Mouse (Mus musculus) neural tube, embryonic 14.5 days (tissue): ENCODE measurements around the gene Txlna. TPM values are rescaled to one million over a fixed set of nuclear protein-coding genes. Genes with fewer than 3 reads are reported as not detected.

Experiments used
- ATAC-seq: fragments of 200-750 bp; cut with Nextera tagmentation; 2 replicates; pipeline ENCODE4 v1.8.0; 2017; ENCODE audit warnings: low read depth, mild to moderate bottlenecking, moderate TSS enrichment, moderate library complexity
- H3K27ac ChIP-seq: fragments of 300-500 bp; sonication (generic); 2 replicates; pipeline ENCODE4 v1.5.1; 2014; ENCODE audit warnings: low read depth, mild to moderate bottlenecking, control low read depth, low read length, moderate library complexity, mixed read lengths
- H3K27me3 ChIP-seq: fragments of 300-500 bp; sonication (generic); 2 replicates; pipeline ENCODE4 v1.6.1; 2014; ENCODE audit warnings: low read length; ENCODE audit not compliant: control insufficient read depth, insufficient read depth
- H3K36me3 ChIP-seq: fragments of 300-500 bp; sonication (generic); 2 replicates; pipeline ENCODE4 v1.6.1; 2014; ENCODE audit warnings: low read length, mixed read lengths; ENCODE audit not compliant: control insufficient read depth, insufficient read depth
- H3K4me1 ChIP-seq: fragments of 300-500 bp; sonication (generic); 2 replicates; pipeline ENCODE4 v1.6.1; 2014; ENCODE audit warnings: low read length; ENCODE audit not compliant: control insufficient read depth, insufficient read depth
- H3K4me2 ChIP-seq: fragments of 300-500 bp; sonication (generic); 2 replicates; pipeline ENCODE4 v1.6.1; 2014; ENCODE audit warnings: mild to moderate bottlenecking, low read depth, low read length, control low read depth
- H3K4me3 ChIP-seq: fragments of 300-500 bp; sonication (generic); 2 replicates; pipeline ENCODE4 v1.5.1; 2014; ENCODE audit warnings: low read depth, low read length, control low read depth, mixed read lengths
- H3K9ac ChIP-seq: fragments of 300-500 bp; sonication (generic); replicated peaks from 2 replicates; pipeline ENCODE4 v1.6.1; 2014; ENCODE audit warnings: low read depth, mild to moderate bottlenecking, control low read depth, low read length, mixed read lengths
- H3K9me3 ChIP-seq: fragments of 300-500 bp; sonication (generic); 2 replicates; pipeline ENCODE4 v1.6.1; 2016; ENCODE audit warnings: low read length; ENCODE audit not compliant: control insufficient read depth
- WGBS: fragments of 180-500 bp; shearing (Covaris S2); extraction: QIAGEN DNeasy Blood & Tissue Kit; methylation state at CpG from one replicate; pipeline ENCODE4 v1.1.7; 2014; 5-methylcytosine and 5-hydroxymethylcytosine counted together
- polyA plus RNA-seq: library from polyadenylated mRNA; unstranded; fragments of >200 nt; fragmentation: Nextera tagmentation; extraction: Ambion mirVana; gene quantifications from 2 replicates; pipeline ENCODE4 v1.2.1, GENCODE M21; 2014

Gene Txlna
- polyA plus RNA-seq, 1 experiment from 2014 or later = 40.1 TPM

- peaks cover 8% of the 10 kb centered on the region; the same call in 1 of the 2 replicates for H3K4me1 ChIP-seq
- H3K4me3 ChIP-seq = no peak within 1 kb of the TSS
- H3K36me3 ChIP-seq = 0 out of 2 replicates have a peak, but pooled peaks cover 3% of the 10 kb centered on the region
- H3K9ac ChIP-seq = no peak within 1 kb of the TSS
- no peak for ATAC-seq
- no peaks in the 10 kb centered on the region for H3K9me3 ChIP-seq
- H3K4me2 ChIP-seq = no peak within 1 kb of the TSS
- 80% methylated on average over 6 of the region's 6 CpGs for WGBS
- H3K27me3 ChIP-seq = no peaks in the 10 kb centered on the region
- H3K27ac ChIP-seq = no peak within 1 kb of the TSS
These were observed 26.8 kb downstream of the Txlna start, which contains the start of gene Dcdc2b for GRCm38 (mm10) chr4:129614093-129614492. Dcdc2b (minus strand) TSS chr4:129614257.

GRCm38 (mm10) chr4:129610472-129610871 lies 30.4 kb downstream of the Txlna start:
- Histone ChIP-seq H3K4me3 (no peak overlapping the region), H3K4me1 (no peaks in the 10 kb centered on the region), H3K4me2 (no peak overlapping the region), H3K27ac (no peak overlapping the region), H3K9ac (no peak overlapping the region), H3K9me3 (no peaks in the 10 kb centered on the region), H3K36me3 (peaks cover 12% of the 10 kb centered on the region), H3K27me3 (no peaks in the 10 kb centered on the region)
- 75% methylated on average over 4 of the region's 4 CpGs for WGBS
- no peak for ATAC-seq

GRCm38 (mm10) chr4:129610026-129610425 lies 30.8 kb downstream of the Txlna start:
- no peak for ATAC-seq
- Histone ChIP-seq H3K27me3 (no peaks in the 10 kb centered on the region), H3K4me2 (no peak overlapping the region), H3K4me1 (no peaks in the 10 kb centered on the region), H3K4me3 (no peak overlapping the region), H3K9ac (no peak overlapping the region), H3K27ac (no peak overlapping the region), H3K36me3 (peaks cover 15% of the 10 kb centered on the region), H3K9me3 (no peaks in the 10 kb centered on the region)
- 84% methylated on average over 4 of the region's 4 CpGs for WGBS

GRCm38 (mm10) chr4:129609139-129609631 lies 31.7 kb downstream of the Txlna start:
- no peak overlapping the region for H3K4me2 ChIP-seq
- no peaks in the 10 kb centered on the region for H3K9me3 ChIP-seq
- no peaks in the 10 kb centered on the region for H3K4me1 ChIP-seq
- peaks cover 15% of the 10 kb centered on the region for H3K36me3 ChIP-seq
- ATAC-seq = no peak
- no peak overlapping the region for H3K9ac ChIP-seq
- no peaks in the 10 kb centered on the region for H3K27me3 ChIP-seq
- no peak overlapping the region for H3K4me3 ChIP-seq
- 86% methylated on average over 12 of the region's 12 CpGs for WGBS
- no peak overlapping the region for H3K27ac ChIP-seq

GRCm38 (mm10) chr4:129608426-129609025 lies 32.3 kb downstream of the Txlna start:
- Histone ChIP-seq H3K9me3 (no peaks in the 10 kb centered on the region), H3K27ac (0 out of 2 replicates have a peak overlapping the region, but pooled peaks have one; percentile 39), H3K9ac (0 out of 2 replicates have a peak overlapping the region, but pooled peaks have one; percentile 16), H3K4me2 (no peak overlapping the region), H3K36me3 (peaks cover 20% of the 10 kb centered on the region), H3K27me3 (no peaks in the 10 kb centered on the region), H3K4me1 (no peaks in the 10 kb centered on the region), H3K4me3 (no peak overlapping the region)
- 38% methylated on average over 7 of the region's 7 CpGs for WGBS
- peak; percentile 83 for ATAC-seq

GRCm38 (mm10) chr4:129600233-129601158 lies 40.4 kb downstream of the Txlna start, which contains the start of the genes Eif3i and Tmem234:
Eif3i (minus strand) TSS chr4:129600648.
Tmem234 (plus strand) TSS chr4:129600668.
- H3K27me3 ChIP-seq = no peaks in the 10 kb centered on the region
- H3K9me3 ChIP-seq = no peaks in the 10 kb centered on the region
- H3K27ac ChIP-seq = peak within 1 kb of the TSS; percentile 40
- peak within 1 kb of the TSS; percentile 88 for H3K9ac ChIP-seq
- WGBS = under 1% methylated on average over 73 of the region's 74 CpGs
- peaks cover 21% of the 10 kb centered on the region for H3K4me1 ChIP-seq
- H3K36me3 ChIP-seq = peaks cover 20% of the 10 kb centered on the region; the same call in 1 of the 2 replicates
- H3K4me3 ChIP-seq = peak within 1 kb of the TSS; percentile 99
- H3K4me2 ChIP-seq = peak within 1 kb of the TSS; percentile 86
- ATAC-seq = peak; percentile 89

- Histone ChIP-seq H3K9me3 (no peaks in the 10 kb centered on the region), H3K4me1 (no peaks in the 10 kb centered on the region), H3K9ac (no peak overlapping the region), H3K27ac (no peak overlapping the region), H3K27me3 (no peaks in the 10 kb centered on the region), H3K4me3 (no peak overlapping the region), H3K36me3 (peaks cover 27% of the 10 kb centered on the region), H3K4me2 (no peak overlapping the region)
- WGBS = 72% methylated on average over 4 of the region's 4 CpGs
- ATAC-seq = no peak
These were observed 52.0 kb downstream of the Txlna start for GRCm38 (mm10) chr4:129588865-129589264.

GRCm38 (mm10) chr4:129586943-129587342 lies 53.9 kb downstream of the Txlna start:
- peaks cover 18% of the 10 kb centered on the region; the same call in 1 of the 2 replicates for H3K36me3 ChIP-seq
- no peak overlapping the region for H3K4me3 ChIP-seq
- no peaks in the 10 kb centered on the region for H3K9me3 ChIP-seq
- no peaks in the 10 kb centered on the region for H3K4me1 ChIP-seq
- H3K4me2 ChIP-seq = no peak overlapping the region
- ATAC-seq = no peak
- no peak overlapping the region for H3K27ac ChIP-seq
- H3K9ac ChIP-seq = no peak overlapping the region
- no peaks in the 10 kb centered on the region for H3K27me3 ChIP-seq
- WGBS = 36% methylated on average over 1 of the region's 1 CpGs
